Mouse (Mus musculus) adipocyte (in vitro differentiated cells): ENCODE data around the gene Cyp2f2.
A peak's percentile ranks its signal among the peaks of the same experiment; 100 is the strongest.

ENCODE experiments used
- DNase-seq: peaks from one replicate; pipeline ENCODE4 v3.0.0-alpha.2; 2016; ENCODE audit warnings: low spot score

Gene Cyp2f2

DNA sequence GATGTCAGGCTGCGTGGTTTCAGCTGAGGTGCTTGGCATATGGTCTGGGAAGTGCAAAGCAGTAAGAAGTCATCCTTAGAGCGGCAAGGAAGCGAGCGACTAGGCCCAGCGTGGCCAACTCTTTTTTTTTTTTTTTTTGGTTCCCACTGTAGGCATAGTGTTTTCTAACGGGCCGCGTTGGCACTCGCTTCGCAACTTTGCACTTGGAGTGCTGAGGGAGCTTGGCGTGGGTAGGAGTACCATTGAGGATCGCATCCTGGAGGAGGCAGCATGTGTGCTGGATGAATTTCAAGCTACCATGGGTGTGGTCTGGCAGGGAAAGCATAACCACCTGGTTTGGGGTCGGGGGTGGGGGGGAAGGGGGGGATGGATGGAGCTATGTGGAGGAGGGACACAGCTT lies 36.3 kb downstream of the Cyp2f2 start:
- no peak for DNase-seq

DNA sequence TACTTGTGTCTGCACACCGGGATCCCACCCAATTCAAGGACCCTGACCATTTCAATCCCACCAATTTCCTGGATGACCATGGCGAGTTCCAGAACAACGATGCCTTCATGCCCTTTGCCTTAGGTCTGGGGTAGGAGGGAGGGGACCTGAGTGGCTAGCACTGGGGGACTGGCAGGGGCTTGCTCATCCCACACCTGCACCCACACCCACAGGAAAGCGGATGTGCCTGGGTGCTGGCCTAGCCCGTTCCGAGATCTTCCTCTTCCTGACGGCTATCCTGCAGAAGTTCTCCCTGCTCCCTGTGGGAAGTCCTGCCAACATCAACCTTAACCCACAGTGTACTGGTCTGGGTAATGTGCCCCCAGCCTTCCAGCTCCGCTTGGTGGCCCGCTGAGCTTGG lies 38.5 kb downstream of the Cyp2f2 start:
- DNase-seq = no peak

DNA sequence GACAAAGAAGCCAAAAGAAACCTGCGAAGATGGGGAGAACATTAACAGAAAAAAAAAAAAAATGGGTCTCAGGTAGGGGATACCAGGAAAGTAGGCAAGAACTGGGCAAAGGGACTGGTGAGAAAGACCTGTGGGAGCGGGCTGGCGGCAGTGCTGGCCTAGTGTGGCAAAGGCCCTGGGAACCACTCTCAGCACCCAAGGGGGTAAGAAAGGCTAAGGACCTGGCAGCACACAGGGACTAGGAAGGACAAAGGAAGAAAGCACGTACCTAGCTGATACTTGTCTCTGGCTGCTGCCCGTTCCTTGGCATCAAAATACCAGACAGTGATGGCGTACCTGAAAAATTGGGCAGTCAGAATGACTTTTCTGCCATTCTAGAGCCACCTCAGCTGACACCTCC lies 39.5 kb downstream of the Cyp2f2 start:
- DNase-seq = no peak

DNA sequence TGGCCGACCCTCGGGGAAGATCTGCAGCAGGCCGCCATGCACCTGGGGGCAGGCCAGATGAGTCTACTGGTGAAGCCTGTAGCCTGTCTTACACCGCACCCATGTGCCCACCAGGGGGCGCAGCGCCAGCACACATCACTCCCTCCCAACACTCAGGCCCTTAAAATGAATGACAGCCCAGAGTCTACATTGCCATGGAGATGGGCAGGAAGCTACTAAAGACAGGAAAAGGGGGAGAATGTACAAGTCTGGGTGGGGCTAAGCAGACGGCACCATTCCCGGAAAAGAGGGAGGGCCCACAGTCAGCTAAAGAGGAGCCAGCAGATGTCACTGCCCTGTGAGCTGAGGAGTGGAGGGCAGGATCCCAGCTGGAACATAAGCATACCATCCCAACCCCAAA lies 40.2 kb downstream of the Cyp2f2 start:
- DNase-seq = peak; percentile 60

DNA sequence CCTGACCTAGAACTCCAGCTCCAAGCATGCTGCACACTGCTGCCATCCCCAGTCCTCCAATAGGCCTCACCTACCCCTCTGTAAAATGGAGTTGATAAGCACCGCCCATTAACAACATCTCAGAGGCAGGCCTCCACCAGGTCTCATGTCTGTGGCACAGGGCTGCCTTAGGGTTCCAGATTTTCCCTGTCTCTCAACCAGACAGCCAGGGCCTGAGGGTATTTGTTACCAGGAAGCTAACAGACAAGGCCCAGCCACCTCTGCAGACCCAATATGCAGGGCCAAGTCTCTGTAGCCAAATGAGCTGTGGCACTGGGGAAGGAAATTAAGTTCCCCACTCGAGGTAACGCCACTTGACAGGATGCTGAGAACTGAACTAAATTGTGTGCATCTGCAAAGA lies 41.2 kb downstream of the Cyp2f2 start:
- no peak for DNase-seq

DNA sequence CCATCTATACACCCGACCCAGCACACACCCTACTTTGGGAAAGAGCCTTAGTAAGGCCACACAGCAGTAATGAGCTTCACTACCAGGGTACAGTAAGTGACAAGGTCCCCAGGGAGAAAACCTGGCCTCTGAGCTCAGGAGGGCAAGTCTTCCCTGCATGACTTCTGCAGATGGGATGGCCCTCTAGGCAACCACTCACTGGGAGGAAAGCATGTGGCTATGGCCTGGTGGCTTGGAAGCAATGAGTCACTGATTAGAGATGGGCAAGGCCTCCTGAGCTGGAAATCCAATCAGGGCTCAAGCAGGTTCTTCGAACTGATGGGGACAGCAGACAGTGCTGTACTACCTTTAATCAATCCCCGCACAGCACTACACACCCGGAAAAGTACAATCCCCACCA lies 42.0 kb downstream of the Cyp2f2 start:
- no peak for DNase-seq

DNA sequence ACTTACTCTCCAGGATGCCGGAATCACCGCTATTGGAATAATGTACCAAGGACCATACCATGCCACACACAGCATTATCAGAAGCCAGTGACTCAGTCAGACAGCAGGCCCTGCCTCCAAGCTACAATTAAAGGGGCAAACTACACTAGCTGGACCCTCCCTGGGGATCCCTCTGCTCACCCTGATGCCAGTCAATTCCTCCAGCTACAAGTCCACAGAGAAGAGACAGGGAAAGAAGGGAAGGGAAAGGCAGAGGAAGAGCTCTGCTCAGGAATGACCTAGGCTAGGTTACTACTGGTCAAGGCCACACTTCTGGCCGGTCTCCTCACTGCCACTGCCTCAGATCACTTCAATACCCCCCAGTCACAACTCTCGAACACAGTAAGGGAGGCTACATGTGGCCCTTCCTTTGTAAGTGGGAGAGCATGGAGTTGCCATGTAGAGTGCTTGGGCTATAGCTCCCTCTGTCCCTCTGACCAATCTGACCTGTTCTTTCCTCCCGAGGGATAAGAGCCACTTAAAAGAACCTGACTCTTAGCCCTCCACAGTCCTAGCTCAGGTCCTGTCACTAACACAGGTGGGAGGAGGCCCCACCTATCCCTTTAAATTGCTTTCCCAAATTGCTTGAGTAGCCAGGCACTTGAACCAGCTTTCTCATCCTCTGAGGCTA lies 43.2 kb downstream of the Cyp2f2 start:
- DNase-seq = no peak

DNA sequence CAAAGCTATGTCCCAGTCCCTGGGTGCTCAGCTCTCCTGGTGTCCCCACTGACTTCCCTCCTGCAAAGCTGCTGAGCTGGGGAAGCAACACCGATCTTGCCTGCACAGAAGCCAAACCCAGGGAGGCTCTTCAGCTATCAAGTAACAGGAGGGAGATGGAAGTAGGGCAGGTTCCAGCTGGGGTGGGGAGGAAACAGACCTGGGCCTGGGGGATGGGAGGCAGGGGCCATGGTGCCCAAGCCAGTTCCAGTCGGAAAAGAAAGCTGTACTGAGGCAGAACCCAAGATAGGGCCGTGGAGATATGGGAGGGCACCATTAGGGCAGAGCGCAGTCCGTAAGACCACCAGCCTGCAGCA lies 43.7 kb downstream of the Cyp2f2 start:
- DNase-seq = no peak

DNA sequence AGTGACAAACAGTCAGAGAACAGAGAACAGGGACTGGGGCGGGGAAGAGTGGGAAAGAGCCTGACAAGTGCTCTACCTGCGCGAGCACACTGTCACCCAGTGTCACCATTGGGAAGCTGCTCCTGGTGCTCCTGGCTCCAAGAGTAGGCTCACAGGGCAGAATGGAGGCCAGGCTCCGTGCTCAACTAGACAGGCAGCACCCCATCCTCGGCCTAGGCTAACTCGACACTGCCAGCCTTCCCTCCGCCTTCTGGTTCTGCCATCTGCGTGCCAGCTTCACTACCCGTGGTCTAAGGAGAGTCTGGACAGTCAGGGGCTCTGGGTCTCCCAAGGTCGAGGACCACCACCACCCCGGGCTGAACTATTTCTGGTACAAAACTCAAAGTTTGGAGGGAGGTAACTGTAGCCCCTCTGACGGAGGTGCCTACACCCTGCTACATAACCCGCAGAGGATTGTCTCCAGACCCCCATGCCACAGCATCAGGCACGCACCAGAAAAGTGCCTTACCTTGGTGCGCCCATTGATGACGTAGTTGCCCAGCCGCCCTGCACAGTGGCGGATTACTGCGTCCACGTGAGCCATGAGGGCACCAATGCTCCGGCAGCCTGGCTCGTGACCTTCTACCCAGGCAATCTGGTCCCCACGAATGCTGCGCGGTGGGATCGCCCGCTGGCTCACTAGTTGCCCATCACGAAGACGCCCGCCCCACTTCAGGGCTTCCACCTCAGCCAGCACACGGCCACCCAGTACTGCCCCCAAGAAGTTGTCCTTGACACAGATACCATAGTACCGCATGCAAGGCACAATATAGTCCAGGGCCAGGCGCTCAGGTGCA lies 44.6 kb downstream of the Cyp2f2 start:
- no peak for DNase-seq

DNA sequence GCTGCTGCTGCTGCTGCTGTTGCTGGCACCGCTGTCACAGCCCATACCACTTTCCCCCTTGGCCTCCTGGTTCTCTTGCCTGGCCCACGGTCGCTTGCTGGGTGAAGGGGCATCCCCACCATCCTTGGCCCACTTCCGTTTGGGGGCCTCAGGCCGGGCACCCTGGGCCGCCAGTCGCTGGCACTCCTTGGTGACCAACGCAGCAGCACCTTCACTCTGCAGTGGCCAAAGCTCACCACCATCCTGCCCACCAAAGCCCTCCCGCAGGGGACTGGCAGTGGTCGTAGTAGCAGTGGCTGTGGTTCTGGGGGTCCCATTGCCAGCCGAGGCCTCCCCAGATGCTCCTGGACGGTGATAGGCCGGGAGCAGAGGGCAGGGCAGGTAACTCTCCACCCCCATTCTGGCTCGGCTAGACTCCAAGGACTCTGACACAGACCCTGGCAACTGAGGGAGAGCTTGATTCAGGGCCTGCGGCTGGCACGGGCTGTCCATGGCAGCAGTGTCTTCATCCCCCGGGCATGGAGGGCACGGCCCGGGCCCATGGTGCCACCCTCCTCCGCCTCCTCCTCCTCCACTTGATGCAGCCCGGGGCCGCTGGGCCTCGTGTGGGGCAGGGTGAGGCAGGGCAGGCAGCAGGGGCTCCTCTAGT lies 45.4 kb downstream of the Cyp2f2 start:
- DNase-seq = no peak

DNA sequence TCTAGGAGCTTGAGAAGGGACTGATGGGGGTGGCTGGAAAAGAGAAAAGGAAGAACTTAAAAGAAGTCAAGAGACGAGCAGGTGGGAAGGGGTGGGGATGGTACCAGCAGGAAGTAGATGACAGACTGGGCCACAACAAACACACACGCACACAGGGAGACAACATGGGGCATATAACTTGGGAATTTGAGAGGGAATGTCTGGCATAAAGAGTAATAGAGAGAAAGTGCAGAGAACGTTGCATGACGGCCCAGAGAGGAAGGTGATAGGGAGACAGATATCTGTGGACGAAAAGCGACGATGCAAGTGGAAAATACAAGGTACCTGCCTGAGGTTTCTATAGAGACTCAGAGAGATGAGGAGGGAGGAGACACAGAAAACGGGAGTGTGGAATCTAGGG lies 46.0 kb downstream of the Cyp2f2 start:
- DNase-seq = no peak

DNA sequence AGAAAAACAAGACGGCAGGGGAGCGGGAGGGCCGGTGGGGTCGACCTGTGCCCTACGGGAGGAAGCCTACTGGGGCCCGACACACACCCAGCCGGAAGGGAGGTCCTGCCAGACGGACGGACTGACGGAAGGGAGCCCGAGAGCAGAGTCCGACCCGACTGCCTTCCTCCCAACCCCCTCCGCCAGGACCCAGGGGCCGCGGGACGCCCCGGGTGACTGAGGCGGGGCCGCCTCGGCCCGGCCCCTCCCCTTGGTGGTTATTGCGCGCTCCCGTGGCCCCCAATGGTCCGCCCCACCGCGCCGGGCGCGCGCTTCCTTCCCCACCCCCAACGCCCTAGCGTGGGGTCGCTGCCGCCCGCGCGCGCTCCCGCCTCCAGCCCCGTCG lies 46.5 kb downstream of the Cyp2f2 start:
- DNase-seq = peak; percentile 73

DNA sequence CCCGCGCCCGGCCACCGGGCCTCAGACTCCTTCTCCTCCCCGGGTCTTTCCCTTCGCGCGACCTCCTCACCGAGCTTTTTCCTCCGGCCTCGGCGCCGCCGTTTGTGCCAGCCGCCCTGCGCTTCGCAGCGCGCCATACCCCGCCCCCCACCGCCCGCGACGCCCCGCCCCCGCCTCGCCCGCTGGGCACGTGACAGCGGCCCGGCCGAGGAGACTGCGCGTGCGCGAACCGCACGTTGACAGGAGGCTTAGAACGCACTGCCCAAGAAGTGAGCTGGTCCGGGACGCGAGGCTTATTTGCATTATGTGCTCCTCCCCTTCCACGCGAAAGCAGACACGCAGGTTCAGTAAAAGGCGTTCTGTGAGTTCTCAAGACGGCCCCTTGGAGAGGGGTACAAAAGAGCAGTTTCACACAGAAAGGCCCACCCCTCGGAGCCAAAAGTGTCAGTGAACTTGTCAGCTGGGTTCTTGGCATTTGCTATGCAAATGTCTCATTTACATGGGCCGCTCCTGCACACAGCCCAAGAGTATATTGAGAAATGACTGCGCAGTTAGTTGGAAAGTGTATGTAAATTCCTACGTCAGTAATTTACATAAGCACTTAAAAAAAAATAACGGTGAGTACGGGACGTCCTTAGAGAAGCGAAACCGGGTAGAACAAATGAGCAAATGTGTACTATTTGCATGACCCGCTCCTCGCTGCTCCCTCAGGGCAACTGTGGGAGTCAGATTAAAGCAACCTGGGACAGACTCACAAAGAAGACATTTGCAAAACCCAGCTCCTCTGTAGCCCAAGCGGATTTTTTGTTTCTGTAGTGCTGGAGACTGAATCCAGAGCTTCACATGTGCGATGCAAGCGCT lies 47.1 kb downstream of the Cyp2f2 start, which contains the start of gene Egln2:
Gene Egln2, minus strand, starts transcription at position 189 of the 861 bp plus-strand sequence.
- peak; percentile 94 for DNase-seq

DNA sequence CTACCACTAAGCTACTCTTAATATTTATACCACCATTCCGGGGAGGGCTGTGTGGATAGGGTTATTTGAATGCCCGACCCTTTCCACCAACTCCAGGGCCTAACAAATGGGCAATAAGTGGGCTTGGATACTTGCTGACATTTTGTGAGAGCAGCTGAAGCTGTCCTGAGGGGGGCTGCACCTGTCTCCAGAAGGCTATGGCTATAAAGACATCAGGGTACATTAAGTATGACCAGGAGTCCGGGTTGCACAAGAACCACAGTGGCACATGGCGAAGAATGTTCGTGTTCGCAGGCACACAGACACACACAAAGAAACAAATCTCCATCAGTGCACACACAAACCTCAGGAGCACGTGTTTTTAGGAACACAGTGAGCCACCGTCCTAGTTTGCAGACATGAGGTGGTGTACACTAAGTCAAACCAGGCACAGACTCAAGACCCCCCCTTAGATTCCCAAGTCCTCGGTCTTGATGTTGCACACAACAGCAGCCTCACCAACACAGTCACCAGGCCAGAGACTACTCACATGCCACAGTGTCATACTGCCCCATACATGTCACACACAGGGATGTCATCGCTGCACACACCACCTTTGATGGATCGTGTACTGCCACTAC lies 47.9 kb downstream of the Cyp2f2 start:
- DNase-seq = no peak

DNA sequence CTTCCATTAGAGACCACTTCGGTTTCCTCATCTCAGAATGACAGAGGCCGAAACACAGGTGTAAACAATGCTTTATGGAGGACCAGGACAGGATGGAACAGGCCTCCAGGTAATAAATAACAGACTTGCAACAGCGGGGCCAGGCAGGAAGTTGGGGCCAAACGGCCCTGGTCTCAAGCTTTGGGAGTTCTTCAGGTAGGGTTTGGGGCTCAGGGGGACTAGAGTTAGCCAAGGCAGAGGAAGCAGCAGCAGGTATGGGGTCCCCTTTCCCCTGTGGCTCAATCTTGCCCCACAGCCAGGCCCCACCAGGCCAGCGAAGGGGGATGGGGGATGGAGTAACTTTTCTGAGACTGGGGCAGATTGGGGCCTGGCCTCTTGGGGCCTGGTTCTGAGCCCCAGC lies 48.7 kb downstream of the Cyp2f2 start:
- no peak for DNase-seq

DNA sequence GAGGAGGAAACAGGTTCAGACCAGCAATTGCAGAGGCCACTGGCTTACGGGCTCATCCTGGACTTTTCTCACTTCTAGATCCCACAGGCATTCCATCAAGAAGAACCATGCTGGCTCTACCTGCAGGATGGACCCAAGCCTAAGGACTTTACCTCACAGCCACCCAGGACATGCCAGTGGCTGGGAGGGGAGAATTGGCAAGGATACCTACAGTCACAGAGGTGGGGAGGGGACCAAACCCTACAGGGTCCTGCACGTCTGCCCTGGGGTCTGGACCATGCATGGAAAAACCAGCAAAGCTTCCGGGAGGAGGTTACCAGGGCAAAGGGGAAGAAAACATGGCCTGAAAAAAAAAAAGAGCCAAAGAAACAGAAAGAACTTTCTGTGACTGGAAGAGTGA lies 51.3 kb downstream of the Cyp2f2 start:
- DNase-seq = no peak

DNA sequence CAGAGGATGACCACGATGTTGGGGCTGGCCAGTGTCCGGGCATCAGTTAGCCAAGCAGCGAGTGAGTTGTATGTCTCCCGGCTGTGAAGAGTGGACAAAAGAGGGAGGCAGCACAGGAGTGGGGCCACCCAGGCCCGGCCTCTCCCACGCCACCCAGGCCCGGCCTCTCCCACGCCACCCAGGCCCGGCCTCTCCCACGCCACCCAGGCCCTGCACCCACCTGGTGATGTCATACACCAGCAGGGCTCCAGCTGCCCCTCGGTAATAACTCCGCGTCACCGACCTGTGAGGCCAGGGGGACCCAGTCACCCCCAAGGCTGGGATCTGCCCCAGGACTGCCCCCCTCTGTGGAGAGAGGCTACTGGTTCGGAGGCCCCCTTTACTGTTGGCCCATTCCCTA lies 54.8 kb downstream of the Cyp2f2 start:
- no peak for DNase-seq

DNA sequence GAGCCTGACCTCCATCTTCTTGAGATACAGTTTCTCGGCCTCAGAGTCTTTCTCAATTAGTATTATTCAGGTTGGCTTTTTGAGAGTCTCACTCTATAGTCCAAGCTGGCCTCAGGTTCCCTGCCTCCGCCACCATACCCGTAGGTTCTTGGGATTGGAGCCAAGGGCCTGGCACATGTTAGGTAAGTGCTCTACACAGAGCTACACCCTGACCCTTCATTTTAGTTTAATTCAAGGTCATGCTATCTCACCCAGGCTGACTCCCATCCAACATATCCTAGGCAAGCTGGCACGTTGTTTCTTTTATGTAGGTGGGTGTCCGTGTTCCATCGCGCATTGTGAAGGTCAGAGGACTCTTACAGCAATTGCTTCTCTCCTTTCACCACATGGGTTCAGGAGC lies 55.2 kb downstream of the Cyp2f2 start:
- no peak for DNase-seq

DNA sequence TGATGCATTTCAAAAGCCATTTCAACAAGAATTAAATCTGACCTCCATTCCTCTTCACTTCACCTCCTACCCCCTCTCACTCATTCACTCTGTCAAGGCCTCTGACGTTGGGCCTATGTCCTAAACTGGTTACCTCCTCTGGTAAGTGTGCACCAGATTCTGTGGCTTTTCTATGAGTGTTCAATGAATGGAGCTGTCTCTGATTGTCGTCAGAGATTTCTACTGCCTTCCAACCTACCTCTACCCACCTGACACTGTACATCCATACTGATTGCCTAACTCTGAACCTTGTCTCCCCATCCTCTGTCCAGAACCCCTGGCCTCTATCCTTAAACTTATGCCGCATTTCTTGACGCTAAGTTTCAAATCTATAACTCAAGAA lies 58.2 kb downstream of the Cyp2f2 start:
- no peak for DNase-seq

DNA sequence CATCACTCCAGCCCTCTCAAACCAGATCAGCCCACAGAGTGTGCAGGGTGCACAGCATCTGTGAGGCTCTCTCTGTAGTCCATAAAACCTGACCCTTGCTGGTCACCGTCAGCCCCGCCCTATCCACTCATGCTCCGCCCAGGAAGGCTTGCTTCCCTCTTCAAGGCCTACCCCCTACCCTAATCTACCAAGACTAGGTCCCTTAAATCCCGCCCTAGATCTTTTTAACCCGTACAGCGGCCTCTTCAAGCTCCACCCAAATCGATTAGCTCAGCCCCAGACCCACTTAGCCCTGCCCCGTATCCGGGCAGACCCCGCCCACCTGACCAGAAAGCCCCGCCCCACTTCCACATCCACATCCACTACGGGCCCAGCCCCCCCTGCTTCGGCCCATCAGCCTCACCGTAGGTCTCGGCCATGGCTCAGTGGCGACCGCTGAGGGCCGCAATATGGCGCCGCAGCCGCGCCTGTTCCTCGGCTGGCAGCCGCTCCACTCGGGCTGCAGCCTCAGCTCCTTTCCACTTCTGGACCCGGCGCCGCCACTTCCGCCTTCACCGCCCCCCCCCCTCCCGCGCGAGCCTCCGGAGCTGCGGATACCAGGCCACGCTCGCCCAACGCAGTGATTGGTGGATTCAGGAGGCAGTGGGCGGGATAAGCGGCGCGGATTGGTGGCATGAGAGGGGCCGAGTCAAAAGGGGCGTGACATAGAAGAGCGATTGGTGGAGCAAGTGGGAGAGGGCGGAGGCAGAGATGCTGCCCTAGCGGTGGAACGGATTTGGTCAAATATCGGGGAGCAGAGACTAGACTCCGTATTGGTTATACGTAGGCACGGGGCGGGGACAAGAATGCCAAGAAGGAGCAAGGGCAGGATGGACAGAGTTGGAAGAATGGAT lies 58.9 kb downstream of the Cyp2f2 start, which contains the start of gene Rab4b:
Gene Rab4b, minus strand, starts transcription at position 573 of the 893 bp plus-strand sequence.
- DNase-seq = peak; percentile 98
